Mouse (Mus musculus) myocyte (in vitro differentiated cells): ENCODE data around the gene 1700020D05Rik. TPM values are rescaled to one million over a fixed set of nuclear protein-coding genes. Genes with fewer than 3 reads are reported as not detected.

Experiments
- H3K27me3 ChIP-seq: one replicate; pipeline ENCODE4 v1.6.1; 2011; ENCODE audit not compliant: control insufficient read depth, insufficient read depth, insufficient read length
- H3K36me3 ChIP-seq: one replicate; pipeline ENCODE4 v1.6.1; 2011; ENCODE audit not compliant: control insufficient read depth, insufficient read depth
- H3K4me2 ChIP-seq: one replicate; pipeline ENCODE4 v1.6.1; 2011; ENCODE audit warnings: low read depth, control low read depth
- H3K4me3 ChIP-seq: one replicate; pipeline ENCODE4 v1.5.1; 2011; ENCODE audit warnings: mild to moderate bottlenecking, control low read depth, moderate library complexity
- H3K79me2 ChIP-seq: one replicate; pipeline ENCODE4 v1.6.1; 2011; ENCODE audit not compliant: control insufficient read depth, insufficient read depth
- H3ac ChIP-seq: one replicate; pipeline ENCODE4 v1.6.1; 2011; ENCODE audit not compliant: control insufficient read depth, insufficient read length
- CEBPB ChIP-seq: IDR thresholded peaks from 2 replicates; pipeline ENCODE4 v1.6.1; 2011; ENCODE audit warnings: mild to moderate bottlenecking, moderate library complexity; ENCODE audit not compliant: poor library complexity, insufficient read depth, severe bottlenecking
- E2F4 ChIP-seq: IDR thresholded peaks from one replicate; pipeline ENCODE4 v1.6.1; 2011; ENCODE audit warnings: mild to moderate bottlenecking, control low read depth, moderate library complexity; ENCODE audit not compliant: insufficient read depth
- MAX ChIP-seq: IDR thresholded peaks from one replicate; pipeline ENCODE4 v1.6.1; 2011; ENCODE audit warnings: low read depth, mild to moderate bottlenecking, control low read depth
- MYOD1 ChIP-seq, 3 experiments: IDR thresholded peaks; one replicate each; pipeline ENCODE4 v1.6.1; 2011; ENCODE audit warnings: control low read depth in 2 of 3, low read depth in 2 of 3, mild to moderate bottlenecking in 2 of 3, moderate library complexity in 1 of 3; ENCODE audit not compliant: insufficient read length in 2 of 3, control insufficient read depth in 1 of 3
- MYOG ChIP-seq, 3 experiments: IDR thresholded peaks; one replicate each; pipeline ENCODE4 v1.6.1; 2011; ENCODE audit warnings: control low read depth in 2 of 3, low read depth in 2 of 3, mild to moderate bottlenecking in 2 of 3; ENCODE audit not compliant: insufficient read length in 2 of 3, control insufficient read depth in 1 of 3, insufficient read depth in 1 of 3
- POLR2A ChIP-seq: IDR thresholded peaks from one replicate; pipeline ENCODE4 v1.6.1; 2011; ENCODE audit warnings: low read depth, mild to moderate bottlenecking, control low read depth, moderate library complexity; ENCODE audit not compliant: insufficient read length
- POLR2AphosphoS2 ChIP-seq: IDR thresholded peaks from one replicate; pipeline ENCODE4 v1.6.1; 2011; ENCODE audit warnings: low read depth, control low read depth; ENCODE audit not compliant: insufficient read length
- REST ChIP-seq: IDR thresholded peaks from one replicate; pipeline ENCODE4 v1.6.1; 2011; ENCODE audit warnings: mild to moderate bottlenecking, control low read depth, moderate library complexity; ENCODE audit not compliant: insufficient read depth, insufficient read length
- SRF ChIP-seq: IDR thresholded peaks from one replicate; pipeline ENCODE4 v1.6.1; 2011; ENCODE audit warnings: low read depth; ENCODE audit not compliant: control insufficient read depth, insufficient read length
- TCF12 ChIP-seq: IDR thresholded peaks from one replicate; pipeline ENCODE4 v1.6.1; 2011; ENCODE audit warnings: mild to moderate bottlenecking, control low read depth; ENCODE audit not compliant: poor library complexity, insufficient read depth, severe bottlenecking
- TCF3 ChIP-seq: IDR thresholded peaks from one replicate; pipeline ENCODE4 v1.6.1; 2011; ENCODE audit warnings: low read depth, control low read depth; ENCODE audit not compliant: insufficient read length
- USF1 ChIP-seq: IDR thresholded peaks from one replicate; pipeline ENCODE4 v1.6.1; 2011; ENCODE audit warnings: low read depth, mild to moderate bottlenecking, control low read depth, moderate library complexity
- polyA plus RNA-seq: library from polyadenylated mRNA; unstranded; fragments of >200 nt; fragmentation: generic; extraction: Trizol; gene quantifications from one replicate; pipeline ENCODE4 v1.2.1, GENCODE M21; 2012; ENCODE audit warnings: missing spikeins

1700020D05Rik gene
- polyA plus RNA-seq, 1 experiment, result 0.17 TPM

- Histone ChIP-seq H3ac (peak overlapping the region; percentile 10), H3K4me2 (peak overlapping the region; percentile 98), H3K79me2 (peaks cover 45% of the 10 kb centered on the region), H3K27me3 (no peaks in the 10 kb centered on the region), H3K36me3 (peaks cover 35% of the 10 kb centered on the region), H3K4me3 (peak overlapping the region; percentile 85)
- TF ChIP-seq MAX, result no peak
- TF ChIP-seq E2F4, result no peak
- TF ChIP-seq SRF, result peak; percentile 100
- TF ChIP-seq TCF12, result peak; percentile 1
- TF ChIP-seq MYOD1 (IDR thresholded peaks at IDR 0.05; ENCODE audit: control insufficient read depth in 1 of 3, insufficient read length in 2 of 3, low read depth in 2 of 3), result peak in 2 of 3 experiments; percentile 37 to 61
- TF ChIP-seq POLR2A, result peak; percentile 74
- peak; percentile 1 to 85 (median 41) for TF ChIP-seq MYOG (IDR thresholded peaks at IDR 0.05; ENCODE audit: control insufficient read depth in 1 of 3, insufficient read depth in 1 of 3, insufficient read length in 2 of 3, low read depth in 2 of 3)
- peak; percentile 83 for TF ChIP-seq POLR2AphosphoS2
Observed at GRCm38 (mm10) chr19:5488878-5489571, 14.6 kb downstream of the 1700020D05Rik start.

DNA sequence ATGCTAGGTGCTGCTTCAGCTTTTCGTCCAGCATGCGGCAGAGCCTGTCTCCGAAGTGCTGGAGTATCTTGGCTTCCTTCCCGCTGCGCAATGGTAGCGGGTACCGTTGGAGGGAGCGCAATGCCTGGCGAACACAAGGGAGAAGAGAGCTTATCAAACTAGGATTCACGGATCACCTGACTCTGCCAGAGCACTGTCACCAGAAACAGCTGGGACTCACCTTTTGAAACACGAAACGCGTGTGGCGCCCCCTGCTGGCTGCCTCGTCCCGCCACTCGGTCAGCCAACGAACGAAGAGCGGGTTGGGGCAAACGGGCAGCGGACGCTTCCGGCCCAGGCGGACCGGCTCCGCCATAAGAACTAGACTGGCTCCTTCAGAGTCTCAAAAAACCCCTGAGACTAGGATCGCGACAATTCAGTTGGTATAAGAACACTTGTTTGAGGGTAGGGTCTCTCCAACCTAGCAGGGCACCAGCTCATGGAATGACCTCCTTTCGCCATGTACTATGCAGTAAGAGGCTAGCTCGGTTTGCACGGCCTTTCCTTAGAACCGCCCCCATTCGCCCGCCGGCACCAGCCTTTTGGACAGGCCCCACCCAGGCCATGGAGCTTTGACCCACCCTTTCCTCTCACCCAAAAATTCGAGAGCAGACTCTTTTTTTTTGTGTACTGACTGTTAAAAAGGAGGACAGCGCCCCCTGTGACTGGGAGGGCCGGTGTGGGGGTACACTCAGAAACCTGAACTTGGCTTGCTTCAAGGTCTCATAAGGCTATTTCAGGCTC is 15.6 kb downstream of the 1700020D05Rik start, which contains the start of gene Mus81:
TSS of gene Mus81 (minus strand) at position 635 of the 783 bp plus-strand sequence.
- Histone ChIP-seq H3K4me2 (peak within 1 kb of the TSS; percentile 98), H3K27me3 (no peaks in the 10 kb centered on the region), H3ac (peak within 1 kb of the TSS; percentile 35), H3K79me2 (peaks cover 36% of the 10 kb centered on the region), H3K36me3 (peaks cover 28% of the 10 kb centered on the region), H3K4me3 (peak within 1 kb of the TSS; percentile 85)
- TF ChIP-seq TCF3, result no peak
- TF ChIP-seq REST, result no peak
- TF ChIP-seq MYOG (IDR thresholded peaks at IDR 0.05; ENCODE audit: control insufficient read depth in 1 of 3, insufficient read depth in 1 of 3, insufficient read length in 2 of 3, low read depth in 2 of 3), result peak; percentile 36 to 80 (median 46)
- TF ChIP-seq POLR2A, result peak; percentile 84
- TF ChIP-seq USF1, result peak; percentile 14
- peak in 1 of 3 experiments; percentile 81 for TF ChIP-seq MYOD1 (IDR thresholded peaks at IDR 0.05; ENCODE audit: control insufficient read depth in 1 of 3, insufficient read length in 2 of 3, low read depth in 2 of 3)
- no peak for TF ChIP-seq E2F4
- no peak for TF ChIP-seq MAX
- TF ChIP-seq SRF, result peak; percentile 33
- peak; percentile 79 for TF ChIP-seq POLR2AphosphoS2
- no peak for TF ChIP-seq TCF12
- TF ChIP-seq CEBPB, result no peak

DNA sequence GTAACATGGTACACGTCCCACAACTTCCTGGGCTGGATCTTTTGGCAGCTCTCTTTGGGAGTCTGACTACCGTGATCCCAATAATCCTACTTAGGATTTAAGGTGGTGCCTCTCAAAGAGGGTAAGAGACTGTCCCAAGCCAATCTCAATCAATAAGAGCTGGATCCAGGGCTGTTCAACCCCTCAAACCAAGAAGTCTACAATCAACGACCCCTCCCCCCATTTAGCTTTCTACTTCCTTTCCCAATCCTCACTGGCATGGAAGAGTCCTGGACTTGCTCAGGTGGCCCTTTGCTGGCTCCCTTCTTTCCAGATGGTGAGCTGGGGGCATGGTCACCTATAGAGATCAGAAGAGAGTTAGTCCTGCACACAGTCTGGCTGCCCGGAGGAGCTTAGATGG is 16.8 kb downstream of the 1700020D05Rik start:
- Histone ChIP-seq H3ac (no peak overlapping the region), H3K4me2 (peak overlapping the region; percentile 82), H3K79me2 (peaks cover 24% of the 10 kb centered on the region), H3K36me3 (peaks cover 19% of the 10 kb centered on the region), H3K27me3 (no peaks in the 10 kb centered on the region), H3K4me3 (peak overlapping the region; percentile 85)
- TF ChIP-seq USF1 (no peak), MAX (no peak), MYOD1 (IDR thresholded peaks at IDR 0.05; ENCODE audit: control insufficient read depth in 1 of 3, insufficient read length in 2 of 3, low read depth in 2 of 3) (no peak), POLR2A (no peak), SRF (no peak), E2F4 (no peak), TCF3 (no peak), REST (no peak), POLR2AphosphoS2 (no peak), MYOG (IDR thresholded peaks at IDR 0.05; ENCODE audit: control insufficient read depth in 1 of 3, insufficient read depth in 1 of 3, insufficient read length in 2 of 3, low read depth in 2 of 3) (no peak), TCF12 (no peak), CEBPB (no peak)

GRCm38 (mm10) chr19:5486286-5486685 is 17.3 kb downstream of the 1700020D05Rik start:
- Histone ChIP-seq H3K4me2 (peak overlapping the region; percentile 82), H3ac (no peak overlapping the region), H3K4me3 (peak overlapping the region; percentile 85), H3K79me2 (peaks cover 19% of the 10 kb centered on the region), H3K27me3 (no peaks in the 10 kb centered on the region), H3K36me3 (peaks cover 18% of the 10 kb centered on the region)
- TF ChIP-seq TCF12, result no peak
- TF ChIP-seq POLR2AphosphoS2, result peak; percentile 63
